Mouse (Mus musculus): ENCODE data around the gene Camk1. TPM values are rescaled to one million over a fixed set of nuclear protein-coding genes. Genes with fewer than 3 reads are reported as not detected.
"Not testable (repeated sequence)": the region's sequence is repeated elsewhere in the genome, so short reads cannot be mapped to it uniquely, and the experiment has no call there.

Camk1 gene
- polyA plus RNA-seq, 1 experiment, result 64.7 TPM

GRCm38 (mm10) chr6:113353696-113354095, 9.9 kb upstream of the Camk1 start:
- TF ChIP-seq CTCF (IDR thresholded peaks at IDR 0.05; ENCODE audit: borderline replicate concordance, extremely low read depth, insufficient read depth, insufficient read length) (no peak), POLR2A (IDR thresholded peaks at IDR 0.05; ENCODE audit: borderline replicate concordance, extremely low read depth, insufficient read depth, insufficient read length, poor library complexity, severe bottlenecking) (no peak)
- DNase-seq (ENCODE audit: low read depth), result no peak

GRCm38 (mm10) chr6:113352820-113353219, 9.0 kb upstream of the Camk1 start:
- TF ChIP-seq POLR2A (IDR thresholded peaks at IDR 0.05; ENCODE audit: borderline replicate concordance, extremely low read depth, insufficient read depth, insufficient read length, poor library complexity, severe bottlenecking) (no peak), CTCF (IDR thresholded peaks at IDR 0.05; ENCODE audit: borderline replicate concordance, extremely low read depth, insufficient read depth, insufficient read length) (no peak)
- no peak for DNase-seq (ENCODE audit: low read depth)

- DNase-seq (ENCODE audit: low read depth), result no peak
- TF ChIP-seq CTCF (IDR thresholded peaks at IDR 0.05; ENCODE audit: borderline replicate concordance, extremely low read depth, insufficient read depth, insufficient read length) (no peak), POLR2A (IDR thresholded peaks at IDR 0.05; ENCODE audit: borderline replicate concordance, extremely low read depth, insufficient read depth, insufficient read length, poor library complexity, severe bottlenecking) (no peak)
Measured at GRCm38 (mm10) chr6:113351653-113352052, 7.9 kb upstream of the Camk1 start.

GRCm38 (mm10) chr6:113351161-113351560, 7.4 kb upstream of the Camk1 start:
- TF ChIP-seq POLR2A (IDR thresholded peaks at IDR 0.05; ENCODE audit: borderline replicate concordance, extremely low read depth, insufficient read depth, insufficient read length, poor library complexity, severe bottlenecking), result no peak
- no peak for DNase-seq (ENCODE audit: low read depth)

- no peak for DNase-seq (ENCODE audit: low read depth)
- TF ChIP-seq CTCF (IDR thresholded peaks at IDR 0.05; ENCODE audit: borderline replicate concordance, extremely low read depth, insufficient read depth, insufficient read length), result no peak
Measured at GRCm38 (mm10) chr6:113350538-113350937, 6.8 kb upstream of the Camk1 start.

GRCm38 (mm10) chr6:113346897-113347296, 3.1 kb upstream of the Camk1 start:
- no peak for DNase-seq (ENCODE audit: low read depth)
- TF ChIP-seq CTCF (IDR thresholded peaks at IDR 0.05; ENCODE audit: borderline replicate concordance, extremely low read depth, insufficient read depth, insufficient read length) (no peak), POLR2A (IDR thresholded peaks at IDR 0.05; ENCODE audit: borderline replicate concordance, extremely low read depth, insufficient read depth, insufficient read length, poor library complexity, severe bottlenecking) (no peak)

GRCm38 (mm10) chr6:113344321-113344720, 537 bp upstream of the Camk1 start:
- TF ChIP-seq POLR2A (IDR thresholded peaks at IDR 0.05; ENCODE audit: borderline replicate concordance, extremely low read depth, insufficient read depth, insufficient read length, poor library complexity, severe bottlenecking) (no peak), CTCF (IDR thresholded peaks at IDR 0.05; ENCODE audit: borderline replicate concordance, extremely low read depth, insufficient read depth, insufficient read length) (no peak)
- peak; percentile 60 for DNase-seq (ENCODE audit: low read depth)

GRCm38 (mm10) chr6:113342297-113342696, 1.5 kb downstream of the Camk1 start:
- TF ChIP-seq CTCF (IDR thresholded peaks at IDR 0.05; ENCODE audit: borderline replicate concordance, extremely low read depth, insufficient read depth, insufficient read length) (no peak), POLR2A (IDR thresholded peaks at IDR 0.05; ENCODE audit: borderline replicate concordance, extremely low read depth, insufficient read depth, insufficient read length, poor library complexity, severe bottlenecking) (no peak)
- DNase-seq (ENCODE audit: low read depth), result peak; percentile 19

GRCm38 (mm10) chr6:113341574-113341973, 2.2 kb downstream of the Camk1 start:
- DNase-seq (ENCODE audit: low read depth), result no peak
- TF ChIP-seq POLR2A (IDR thresholded peaks at IDR 0.05; ENCODE audit: borderline replicate concordance, extremely low read depth, insufficient read depth, insufficient read length, poor library complexity, severe bottlenecking) (no peak), CTCF (IDR thresholded peaks at IDR 0.05; ENCODE audit: borderline replicate concordance, extremely low read depth, insufficient read depth, insufficient read length) (no peak)

GRCm38 (mm10) chr6:113336852-113337620, 6.7 kb downstream of the Camk1 start:
- TF ChIP-seq CTCF (IDR thresholded peaks at IDR 0.05; ENCODE audit: borderline replicate concordance, extremely low read depth, insufficient read depth, insufficient read length), result no peak
- TF ChIP-seq POLR2A (IDR thresholded peaks at IDR 0.05; ENCODE audit: borderline replicate concordance, extremely low read depth, insufficient read depth, insufficient read length, poor library complexity, severe bottlenecking), result no peak
- no peak for DNase-seq (ENCODE audit: low read depth)

- TF ChIP-seq CTCF (IDR thresholded peaks at IDR 0.05; ENCODE audit: borderline replicate concordance, extremely low read depth, insufficient read depth, insufficient read length) (no peak), POLR2A (IDR thresholded peaks at IDR 0.05; ENCODE audit: borderline replicate concordance, extremely low read depth, insufficient read depth, insufficient read length, poor library complexity, severe bottlenecking) (no peak)
- no peak for DNase-seq (ENCODE audit: low read depth)
Measured at GRCm38 (mm10) chr6:113334216-113334615, 9.6 kb downstream of the Camk1 start.

GRCm38 (mm10) chr6:113333137-113333950, 10.4 kb downstream of the Camk1 start:
- DNase-seq (ENCODE audit: low read depth), result peak; percentile 90
- TF ChIP-seq CTCF (IDR thresholded peaks at IDR 0.05; ENCODE audit: borderline replicate concordance, extremely low read depth, insufficient read depth, insufficient read length) (no peak), POLR2A (IDR thresholded peaks at IDR 0.05; ENCODE audit: borderline replicate concordance, extremely low read depth, insufficient read depth, insufficient read length, poor library complexity, severe bottlenecking) (no peak)

- not testable (repeated sequence) for DNase-seq (ENCODE audit: low read depth)
Measured at GRCm38 (mm10) chr6:113332734-113333133, 11.1 kb downstream of the Camk1 start.
